Mouse (Mus musculus): ENCODE data around the gene Olfr1394.
A peak's percentile ranks its signal among the peaks of the same experiment; 100 is the strongest.
"Not testable (repeated sequence)": the region's sequence is repeated elsewhere in the genome, so short reads cannot be mapped to it uniquely, and the experiment has no call there.

Gene Olfr1394

DNA sequence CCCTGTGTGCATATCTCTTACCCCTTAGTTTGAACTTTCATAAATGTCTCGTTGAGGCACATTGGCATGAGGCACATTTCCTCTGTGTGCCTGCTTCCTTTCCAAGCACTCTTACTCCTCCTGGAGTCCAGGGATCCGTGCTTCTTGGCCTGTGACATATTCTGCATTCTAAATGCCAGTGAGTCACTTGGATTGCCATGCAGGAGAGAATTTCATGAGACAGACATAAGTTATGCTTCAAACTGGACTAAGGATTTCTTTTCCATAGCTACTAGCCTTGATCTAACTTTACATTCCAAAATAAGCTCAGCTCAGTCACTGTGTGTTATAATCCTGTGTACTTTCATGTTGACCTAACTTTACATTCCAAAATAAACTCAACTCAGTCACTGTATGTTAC, 36.9 kb downstream of the Olfr1394 start:
- DNase-seq: no peak

GRCm38 (mm10) chr11:49194771-49195170, 40.6 kb downstream of the Olfr1394 start:
- not testable (repeated sequence) for DNase-seq

DNA sequence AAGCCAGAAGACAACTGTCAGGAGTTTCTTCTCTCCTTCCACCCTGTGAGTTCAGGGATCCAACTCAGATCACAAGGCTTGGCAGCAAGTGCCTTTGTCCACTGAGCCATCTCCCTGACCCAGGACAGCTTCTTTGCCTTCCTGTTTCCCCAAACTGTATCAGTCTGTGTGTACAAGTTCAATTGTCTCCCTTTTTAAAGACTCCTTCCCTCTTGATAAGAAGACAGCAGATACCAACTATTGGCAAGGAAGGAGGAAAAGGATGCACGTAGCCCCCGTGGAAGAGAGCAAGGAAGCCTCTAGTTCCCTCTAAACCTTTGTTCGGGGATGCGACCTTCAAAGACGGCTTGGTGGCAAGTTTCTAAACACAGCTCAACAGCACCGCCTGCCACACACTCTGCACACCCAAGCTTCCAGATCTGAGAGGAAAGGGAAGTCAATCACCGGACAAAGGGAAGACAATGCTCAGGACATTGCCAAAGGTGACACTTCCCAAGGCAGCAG, 41.7 kb downstream of the Olfr1394 start:
- peak in 1 of 2 experiments; percentile 26 for DNase-seq

- no peak for DNase-seq
These were observed 46.5 kb downstream of the Olfr1394 start for GRCm38 (mm10) chr11:49200666-49201065.

GRCm38 (mm10) chr11:49201142-49201541, 47.0 kb downstream of the Olfr1394 start:
- no peak for DNase-seq

- DNase-seq: no peak
These were observed 47.9 kb downstream of the Olfr1394 start for GRCm38 (mm10) chr11:49202071-49202470.

- peak in 1 of 2 experiments; percentile 30 for DNase-seq
These were observed 48.4 kb downstream of the Olfr1394 start for GRCm38 (mm10) chr11:49202523-49203061.

- peak; percentile 95 for DNase-seq
These were observed 49.1 kb downstream of the Olfr1394 start, which contains the start of gene Zfp62 for GRCm38 (mm10) chr11:49203129-49203768. Gene Zfp62 (plus strand): TSS chr11:49203292.

- DNase-seq: no peak
These were observed 49.8 kb downstream of the Olfr1394 start for GRCm38 (mm10) chr11:49203771-49204497.

DNA sequence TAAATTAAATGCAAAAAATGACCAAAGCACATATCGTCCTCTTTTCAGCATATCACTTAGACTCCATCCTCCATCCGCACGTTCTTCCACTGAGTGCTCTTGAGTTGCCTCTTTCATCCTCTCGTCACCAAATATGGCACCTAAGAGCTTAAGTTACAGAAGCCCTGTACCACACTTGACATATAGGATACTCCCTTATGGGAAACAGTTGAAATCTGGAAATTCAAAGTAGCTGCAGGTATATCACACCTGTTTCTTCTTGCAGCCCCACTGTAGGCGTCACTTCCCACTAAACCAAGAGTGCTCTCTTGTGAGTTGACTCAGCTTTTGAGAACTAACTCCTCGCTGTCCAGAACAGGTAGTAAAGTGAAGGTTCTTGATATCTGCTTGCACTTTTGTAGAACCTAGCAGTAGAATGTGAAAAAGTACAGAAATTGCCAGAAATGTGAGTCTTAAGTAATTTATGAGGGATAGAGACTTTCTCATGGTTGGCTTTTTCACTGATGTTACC, 51.0 kb downstream of the Olfr1394 start:
- DNase-seq: no peak

DNA sequence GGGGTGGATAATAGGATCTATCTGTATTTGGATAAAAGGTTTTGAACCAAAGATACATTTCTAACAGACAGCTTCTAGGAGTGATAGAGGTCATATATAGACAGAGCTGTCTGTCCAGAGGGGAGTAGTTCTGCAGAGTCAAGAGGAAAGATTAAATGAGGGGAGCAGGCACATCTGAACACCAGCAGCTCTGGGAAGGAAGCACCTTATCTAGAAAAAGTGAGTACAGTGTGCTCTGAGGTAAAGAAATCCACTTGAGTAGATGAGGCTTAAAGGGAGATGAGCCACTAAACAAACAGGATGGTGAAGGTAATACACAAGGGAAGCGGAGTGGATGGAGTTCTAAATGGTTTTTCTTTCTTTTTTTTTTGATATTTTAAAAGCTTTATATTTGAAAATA, 53.3 kb downstream of the Olfr1394 start:
- no peak for DNase-seq

Data from kidney, adult 8-10 months (tissue).